Mouse (Mus musculus) ES-Bruce4 (cell line): ENCODE data around the gene Smpdl3a. TPM values are rescaled to one million over a fixed set of nuclear protein-coding genes. Genes with fewer than 3 reads are reported as not detected.

ENCODE experiments used
- H3K27ac ChIP-seq: 2 replicates; pipeline ENCODE4 v1.5.1; 2012; ENCODE audit warnings: low read length, inconsistent platforms; ENCODE audit not compliant: insufficient read depth
- H3K27me3 ChIP-seq: 2 replicates; pipeline ENCODE4 v1.6.1; 2012; ENCODE audit warnings: mild to moderate bottlenecking, low read length, inconsistent platforms; ENCODE audit not compliant: control insufficient read depth, poor library complexity, insufficient read depth, severe bottlenecking
- H3K36me3 ChIP-seq: 2 replicates; pipeline ENCODE4 v1.6.1; 2012; ENCODE audit warnings: inconsistent platforms, mild to moderate bottlenecking, low read length, moderate library complexity; ENCODE audit not compliant: control insufficient read depth, poor library complexity, insufficient read depth, severe bottlenecking
- H3K4me1 ChIP-seq: one replicate; pipeline ENCODE4 v1.8.1; 2011; ENCODE audit warnings: low read length; ENCODE audit not compliant: control insufficient read depth, insufficient read depth
- H3K4me3 ChIP-seq: 2 replicates; pipeline ENCODE4 v1.5.1; 2011; ENCODE audit warnings: low read depth, mild to moderate bottlenecking, low read length
- H3K9ac ChIP-seq: 2 replicates; pipeline ENCODE4 v1.6.1; 2012; ENCODE audit warnings: low read depth, mild to moderate bottlenecking, inconsistent platforms; ENCODE audit not compliant: poor library complexity, severe bottlenecking
- H3K9me3 ChIP-seq: replicated peaks from 2 replicates; pipeline ENCODE4 v1.6.1; 2012; ENCODE audit warnings: mild to moderate bottlenecking, low read length, inconsistent platforms; ENCODE audit not compliant: control insufficient read depth, poor library complexity, insufficient read depth, severe bottlenecking
- CTCF ChIP-seq: IDR thresholded peaks from one replicate; pipeline ENCODE4 v1.8.1; 2011; ENCODE audit warnings: low read depth, low read length
- EP300 ChIP-seq: IDR thresholded peaks from 2 replicates; pipeline ENCODE4 v1.6.1; 2011; ENCODE audit warnings: low read depth, low read length; ENCODE audit not compliant: insufficient read depth
- POLR2A ChIP-seq: IDR thresholded peaks from one replicate; pipeline ENCODE4 v1.8.1; 2011; ENCODE audit warnings: low read length; ENCODE audit not compliant: insufficient read depth
- polyA plus RNA-seq: library from polyadenylated mRNA; stranded (reverse); fragments of >200 nt; gene quantifications from 2 replicates; pipeline ENCODE4 v1.2.4, GENCODE M21; 2011; ENCODE audit warnings: low read depth; ENCODE audit not compliant: missing spikeins, insufficient read depth, insufficient read length

Gene Smpdl3a
- polyA plus RNA-seq = 0.91 and 1.8 TPM in 2 replicates

GRCm38 (mm10) chr10:57794018-57794417 is at the start of gene Smpdl3a:
Smpdl3a (plus strand) TSS chr10:57794335.
- no peaks in the 10 kb centered on the region for H3K4me1 ChIP-seq
- H3K9ac ChIP-seq = peak within 1 kb of the TSS; percentile 67
- H3K4me3 ChIP-seq = peak within 1 kb of the TSS; percentile 78
- TF ChIP-seq POLR2A = no peak
- TF ChIP-seq CTCF = no peak
- TF ChIP-seq EP300 = no peak
- no peak within 1 kb of the TSS for H3K27ac ChIP-seq
- no peaks in the 10 kb centered on the region for H3K9me3 ChIP-seq
- no peaks in the 10 kb centered on the region for H3K36me3 ChIP-seq
- H3K27me3 ChIP-seq = no peaks in the 10 kb centered on the region; the same call in 1 of the 2 replicates

DNA sequence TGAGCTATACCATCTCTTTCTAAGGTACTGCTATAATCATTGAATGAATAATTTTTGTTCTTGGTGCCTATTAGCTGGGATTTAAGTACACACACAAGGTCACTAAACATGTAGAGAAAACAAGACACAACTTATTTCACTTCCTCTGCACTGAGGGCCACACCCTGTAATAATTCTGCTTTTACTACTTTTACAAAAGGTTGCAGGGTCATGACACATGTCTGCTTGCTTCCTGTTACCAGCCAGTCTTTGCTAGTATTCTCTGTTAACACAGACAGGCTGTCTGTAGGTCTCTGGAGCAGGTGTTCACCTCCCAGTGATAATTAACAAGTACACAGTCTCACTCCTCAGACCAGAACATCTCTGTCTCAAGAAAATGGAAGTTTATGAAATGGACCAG is 48.7 kb upstream of the Smpdl3a start:
- no peak overlapping the region for H3K9ac ChIP-seq
- no peaks in the 10 kb centered on the region for H3K4me1 ChIP-seq
- H3K27ac ChIP-seq = no peak overlapping the region
- TF ChIP-seq POLR2A (no peak), EP300 (no peak), CTCF (no peak)
- no peaks in the 10 kb centered on the region for H3K9me3 ChIP-seq
- H3K36me3 ChIP-seq = no peaks in the 10 kb centered on the region
- no peaks in the 10 kb centered on the region for H3K27me3 ChIP-seq
- no peak overlapping the region for H3K4me3 ChIP-seq

DNA sequence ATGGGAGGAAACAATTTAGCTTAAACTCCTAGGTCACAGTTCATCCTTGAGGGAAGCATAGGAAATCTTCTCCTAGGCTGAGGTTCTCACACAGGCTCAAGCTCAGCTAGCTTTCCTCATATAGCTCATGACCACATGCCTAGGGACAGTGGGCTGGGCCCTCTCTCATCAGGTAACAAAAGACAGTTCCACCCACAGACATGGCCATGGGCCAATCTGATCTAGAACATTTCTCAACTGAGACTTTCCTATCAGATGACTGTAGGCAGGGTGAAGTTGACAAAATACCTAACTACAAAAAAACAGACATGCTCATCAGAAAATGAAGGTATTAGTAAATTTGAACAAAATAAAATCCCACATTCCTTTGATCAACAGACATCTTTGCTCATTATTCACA is 47.0 kb upstream of the Smpdl3a start:
- TF ChIP-seq POLR2A = no peak
- TF ChIP-seq EP300 = no peak
- TF ChIP-seq CTCF = no peak
- Histone ChIP-seq H3K4me1 (no peaks in the 10 kb centered on the region), H3K27me3 (no peaks in the 10 kb centered on the region), H3K9me3 (no peaks in the 10 kb centered on the region), H3K27ac (no peak overlapping the region), H3K9ac (no peak overlapping the region), H3K4me3 (no peak overlapping the region), H3K36me3 (no peaks in the 10 kb centered on the region)

- no peak overlapping the region for H3K4me3 ChIP-seq
- H3K9me3 ChIP-seq = no peaks in the 10 kb centered on the region
- H3K27ac ChIP-seq = no peak overlapping the region
- no peak overlapping the region for H3K9ac ChIP-seq
- no peaks in the 10 kb centered on the region for H3K36me3 ChIP-seq
- no peaks in the 10 kb centered on the region for H3K27me3 ChIP-seq
- TF ChIP-seq CTCF = no peak
- no peak for TF ChIP-seq EP300
- H3K4me1 ChIP-seq = no peaks in the 10 kb centered on the region
Measured at GRCm38 (mm10) chr10:57753343-57753742, 40.8 kb upstream of the Smpdl3a start.

- no peaks in the 10 kb centered on the region for H3K9me3 ChIP-seq
- H3K27me3 ChIP-seq = no peaks in the 10 kb centered on the region
- no peak for TF ChIP-seq EP300
- TF ChIP-seq POLR2A = no peak
- no peaks in the 10 kb centered on the region for H3K36me3 ChIP-seq
- H3K27ac ChIP-seq = no peak overlapping the region
- H3K9ac ChIP-seq = no peak overlapping the region
- H3K4me3 ChIP-seq = no peak overlapping the region
- H3K4me1 ChIP-seq = no peaks in the 10 kb centered on the region
Measured at GRCm38 (mm10) chr10:57755201-57755736, 38.9 kb upstream of the Smpdl3a start.

DNA sequence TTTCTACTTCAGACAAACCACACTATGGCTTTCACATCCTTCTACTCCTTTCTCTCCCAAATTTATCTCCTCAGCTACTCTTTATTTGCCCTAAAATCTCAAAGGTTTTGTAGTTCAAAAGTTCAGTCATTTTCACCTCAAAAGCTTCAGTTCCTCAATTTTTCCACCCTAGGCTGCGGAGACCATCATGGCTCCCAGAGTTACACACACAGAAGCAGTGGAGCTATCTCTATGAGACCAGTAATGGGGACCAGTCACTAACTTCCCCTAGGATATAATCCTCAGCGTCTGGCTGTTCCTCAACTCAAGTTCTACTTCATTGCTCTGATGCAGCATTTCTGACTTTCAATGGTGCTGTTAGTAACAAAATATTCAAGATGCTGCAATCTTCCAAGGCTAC is 35.1 kb upstream of the Smpdl3a start:
- no peak overlapping the region for H3K4me3 ChIP-seq
- no peaks in the 10 kb centered on the region for H3K9me3 ChIP-seq
- TF ChIP-seq CTCF (no peak), EP300 (no peak), POLR2A (no peak)
- no peak overlapping the region for H3K27ac ChIP-seq
- H3K4me1 ChIP-seq = no peaks in the 10 kb centered on the region
- no peaks in the 10 kb centered on the region for H3K27me3 ChIP-seq
- no peak overlapping the region for H3K9ac ChIP-seq
- H3K36me3 ChIP-seq = no peaks in the 10 kb centered on the region
